Mouse (Mus musculus) embryonic facial prominence, embryonic 15.5 days (tissue): ENCODE data around the gene Psmd13. TPM values are rescaled to one million over a fixed set of nuclear protein-coding genes. Genes with fewer than 3 reads are reported as not detected.

Experiments used
- ATAC-seq: fragments of 200-750 bp; cut with Nextera tagmentation; 2 replicates; pipeline ENCODE4 v1.8.0; 2017; ENCODE audit warnings: low read depth, moderate TSS enrichment; ENCODE audit not compliant: insufficient number of reproducible peaks, low FRiP score, low TSS enrichment
- H3K27ac ChIP-seq: fragments of 300-500 bp; sonication (generic); replicated peaks from 2 replicates; pipeline ENCODE4 v1.5.1; 2015; ENCODE audit warnings: mild to moderate bottlenecking, inconsistent platforms
- H3K27me3 ChIP-seq: fragments of 300-500 bp; sonication (generic); 2 replicates; pipeline ENCODE4 v1.6.1; 2015; ENCODE audit warnings: inconsistent platforms
- H3K36me3 ChIP-seq: fragments of 300-500 bp; sonication (generic); 2 replicates; pipeline ENCODE4 v1.6.1; 2015; ENCODE audit warnings: mild to moderate bottlenecking, inconsistent platforms
- H3K4me1 ChIP-seq: fragments of 300-500 bp; sonication (generic); 2 replicates; pipeline ENCODE4 v1.6.1; 2015; ENCODE audit warnings: inconsistent platforms
- H3K4me2 ChIP-seq: fragments of 300-500 bp; sonication (generic); replicated peaks from 2 replicates; pipeline ENCODE4 v1.6.1; 2015; ENCODE audit warnings: mild to moderate bottlenecking, inconsistent platforms
- H3K4me3 ChIP-seq: fragments of 300-500 bp; sonication (generic); replicated peaks from 2 replicates; pipeline ENCODE4 v1.5.1; 2015; ENCODE audit warnings: mild to moderate bottlenecking, inconsistent platforms
- H3K9ac ChIP-seq: fragments of 300-500 bp; sonication (generic); 2 replicates; pipeline ENCODE4 v1.6.1; 2015; ENCODE audit warnings: inconsistent platforms
- H3K9me3 ChIP-seq: fragments of 300-500 bp; sonication (generic); replicated peaks from 2 replicates; pipeline ENCODE4 v1.6.1; 2016; ENCODE audit warnings: inconsistent platforms
- WGBS: fragments of 180-500 bp; shearing (Covaris S2); methylation state at CpG from one replicate; pipeline ENCODE4 v1.1.7; 2015; 5-methylcytosine and 5-hydroxymethylcytosine counted together
- polyA plus RNA-seq: library from polyadenylated mRNA; unstranded; fragments of >200 nt; fragmentation: Nextera tagmentation; extraction: Ambion mirVana; gene quantifications from 2 replicates; pipeline ENCODE4 v1.2.1, GENCODE M21; 2015

Gene Psmd13
- polyA plus RNA-seq, 1 experiment from 2014 or later: 209 TPM

DNA sequence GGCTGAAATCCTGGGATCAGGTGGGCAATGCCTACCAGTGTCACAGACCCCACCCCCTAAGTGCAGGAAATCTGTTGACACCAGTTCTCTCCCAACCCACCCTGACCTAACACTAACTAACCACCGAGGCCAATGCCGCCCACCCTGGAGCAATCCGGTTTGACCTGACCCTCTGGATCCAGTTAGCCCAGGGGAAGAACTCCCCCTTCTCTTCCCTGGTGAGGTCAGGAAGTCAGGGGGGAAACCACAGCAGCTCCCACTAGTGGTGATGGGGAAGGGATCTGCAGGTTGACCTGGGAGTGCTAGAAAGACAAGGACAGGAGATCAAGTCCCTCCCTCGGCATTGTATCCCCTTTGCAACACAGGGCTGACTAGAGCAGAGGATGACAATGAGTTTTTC lies 36.1 kb upstream of the Psmd13 start:
- Histone ChIP-seq H3K4me2 (no peak overlapping the region), H3K9ac (no peak overlapping the region), H3K4me1 (peaks cover 14% of the 10 kb centered on the region; the same call in 1 of the 2 replicates), H3K4me3 (no peak overlapping the region), H3K9me3 (no peaks in the 10 kb centered on the region), H3K27ac (no peak overlapping the region), H3K36me3 (no peaks in the 10 kb centered on the region), H3K27me3 (peaks cover 24% of the 10 kb centered on the region)
- WGBS: 39% methylated on average over 4 of the region's 4 CpGs
- ATAC-seq: no peak

DNA sequence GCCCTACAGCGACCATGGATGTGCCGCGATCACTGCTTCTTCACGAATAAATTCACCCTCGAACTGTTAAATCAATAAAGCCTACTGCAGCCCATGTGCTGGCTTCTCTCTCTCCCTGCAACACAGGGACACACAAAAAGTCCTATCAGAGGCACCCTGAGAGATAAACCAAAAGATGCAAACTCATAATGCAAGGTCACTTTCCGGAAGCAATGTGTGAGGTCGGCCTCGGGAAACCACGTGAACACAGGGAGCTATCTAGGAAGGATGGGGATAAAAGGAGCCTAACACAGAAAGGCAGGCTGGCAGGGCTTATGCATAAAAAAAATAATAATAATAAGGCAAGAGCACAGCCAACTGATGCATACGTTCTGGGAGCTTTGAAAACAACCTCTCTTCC lies 35.1 kb upstream of the Psmd13 start:
- 83% methylated on average over 10 of the region's 10 CpGs for WGBS
- no peak overlapping the region for H3K4me3 ChIP-seq

DNA sequence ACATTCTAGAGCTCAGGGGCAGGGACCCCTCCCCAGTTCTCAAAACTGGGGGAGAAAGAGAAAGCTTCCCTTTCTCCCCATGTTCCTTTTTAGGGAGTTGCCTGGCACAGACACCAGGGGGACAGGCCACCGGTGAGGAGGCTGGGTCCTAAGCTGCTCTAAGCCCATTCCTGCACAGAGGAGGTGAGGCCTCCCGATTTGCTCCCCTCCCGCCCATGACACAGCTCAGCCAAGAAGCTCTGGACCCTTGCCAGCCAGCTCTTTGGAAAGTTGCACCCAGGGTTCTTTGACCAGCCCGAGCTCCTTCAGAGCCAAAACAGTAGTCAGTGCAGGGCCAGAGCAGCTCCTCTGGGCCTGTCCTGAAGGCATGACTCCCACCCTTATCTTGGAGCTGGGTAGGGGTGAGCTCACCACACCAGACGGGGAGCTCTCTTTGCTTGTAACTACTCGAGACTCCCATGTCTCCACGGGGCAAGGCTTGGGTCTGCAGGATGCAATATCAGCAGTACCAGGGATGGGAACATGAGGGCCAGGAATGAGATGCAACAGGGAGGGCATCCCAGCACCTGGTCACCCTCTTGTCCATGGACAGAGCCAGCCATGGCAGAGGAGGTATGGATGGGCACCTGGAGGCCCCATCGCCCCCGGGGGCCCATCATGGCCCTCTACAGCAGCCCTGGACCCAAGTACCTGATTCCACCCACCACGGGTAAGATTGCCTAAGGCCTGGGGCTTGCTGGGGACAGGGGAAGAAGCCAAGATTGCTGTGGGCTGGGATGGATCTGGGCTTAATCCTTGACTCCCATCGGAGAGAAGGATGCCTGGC lies 33.8 kb upstream of the Psmd13 start, which contains the start of gene Odf3:
Odf3 (plus strand) TSS at position 51 of the 826 bp plus-strand sequence.
- Histone ChIP-seq H3K27me3 (peaks cover 12% of the 10 kb centered on the region), H3K4me1 (peaks cover 5% of the 10 kb centered on the region; the same call in 1 of the 2 replicates), H3K27ac (no peak within 1 kb of the TSS), H3K9me3 (no peaks in the 10 kb centered on the region), H3K9ac (no peak within 1 kb of the TSS), H3K4me2 (no peak within 1 kb of the TSS), H3K36me3 (peaks cover 17% of the 10 kb centered on the region), H3K4me3 (no peak within 1 kb of the TSS)
- 59% methylated on average over 11 of the region's 11 CpGs for WGBS
- ATAC-seq: no peak

More for the DNA sequence above, 35.1 kb upstream of the Psmd13 start:
- peaks cover 4% of the 10 kb centered on the region for H3K36me3 ChIP-seq
- H3K9me3 ChIP-seq: no peaks in the 10 kb centered on the region
- H3K4me1 ChIP-seq: peaks cover 5% of the 10 kb centered on the region; the same call in 1 of the 2 replicates
- no peak overlapping the region for H3K4me2 ChIP-seq
- H3K9ac ChIP-seq: no peak overlapping the region
- no peak overlapping the region for H3K27ac ChIP-seq
- no peak for ATAC-seq
- H3K27me3 ChIP-seq: peaks cover 19% of the 10 kb centered on the region

DNA sequence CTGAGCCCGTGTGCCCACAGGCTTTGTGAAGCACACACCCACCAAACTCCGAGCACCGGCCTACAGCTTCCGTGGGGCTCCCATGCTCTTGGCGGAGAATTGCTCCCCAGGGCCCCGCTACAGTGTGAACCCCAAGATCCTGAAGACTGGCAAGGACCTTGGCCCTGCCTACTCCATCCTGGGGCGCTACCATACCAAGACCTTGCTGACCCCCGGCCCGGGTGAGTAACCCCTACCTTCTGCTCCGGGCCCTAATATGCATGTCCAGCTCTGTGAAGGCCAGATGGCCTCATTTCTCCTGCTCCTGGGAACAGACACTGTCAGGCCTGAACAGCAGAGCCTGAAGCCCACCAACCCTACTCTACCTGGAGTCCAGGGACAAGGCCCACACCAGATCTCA lies 33.2 kb upstream of the Psmd13 start:
- Histone ChIP-seq H3K36me3 (peaks cover 23% of the 10 kb centered on the region), H3K9me3 (no peaks in the 10 kb centered on the region), H3K4me3 (no peak overlapping the region), H3K9ac (no peak overlapping the region), H3K27ac (no peak overlapping the region), H3K4me1 (peaks cover 5% of the 10 kb centered on the region; the same call in 1 of the 2 replicates), H3K27me3 (peaks cover 8% of the 10 kb centered on the region), H3K4me2 (no peak overlapping the region)
- ATAC-seq: no peak
- 90% methylated on average over 10 of the region's 10 CpGs for WGBS

DNA sequence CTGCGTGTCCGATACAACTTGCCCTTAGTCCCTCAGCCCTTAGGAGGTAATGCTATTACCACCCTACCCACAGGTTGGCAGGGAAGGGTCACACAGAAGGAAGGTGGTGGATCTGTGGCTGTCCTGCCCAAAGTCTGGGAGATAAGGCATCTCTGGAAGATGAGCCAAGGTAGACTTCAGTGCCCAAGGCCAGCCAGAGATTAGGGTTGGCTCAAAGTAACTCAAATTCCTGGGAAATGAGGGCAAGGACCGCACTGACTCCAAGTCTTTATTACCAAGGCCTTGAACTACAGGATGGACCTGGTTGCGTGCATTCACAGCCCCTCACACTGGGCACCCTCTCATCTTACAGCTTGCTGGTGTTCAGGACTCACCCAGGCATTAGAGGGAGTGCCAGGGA lies 29.9 kb upstream of the Psmd13 start:
- ATAC-seq: no peak
- 97% methylated on average over 4 of the region's 4 CpGs for WGBS
- no peak overlapping the region for H3K27ac ChIP-seq

DNA sequence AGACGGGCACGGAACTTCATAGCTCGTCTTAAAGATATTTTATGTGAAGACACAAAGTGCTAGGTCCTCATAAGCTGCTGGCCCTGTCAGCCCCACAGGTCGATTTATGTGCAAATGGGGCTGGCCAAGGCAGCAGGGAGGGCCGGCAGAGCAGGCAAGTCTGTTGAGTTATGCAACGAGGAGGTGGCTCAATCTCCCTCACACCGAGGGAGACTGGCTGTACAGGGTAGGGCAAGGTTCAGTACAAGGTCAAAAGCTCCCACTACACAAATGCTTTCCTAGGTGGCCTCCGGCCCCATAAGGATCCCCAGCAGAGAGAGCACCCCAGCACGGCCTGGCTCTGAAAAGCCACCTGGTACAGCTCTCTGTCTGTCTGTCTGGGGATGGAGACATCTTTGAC lies 28.4 kb upstream of the Psmd13 start:
- Histone ChIP-seq H3K4me3 (no peak overlapping the region), H3K9ac (no peak overlapping the region), H3K36me3 (peaks cover 33% of the 10 kb centered on the region), H3K4me1 (peaks cover 18% of the 10 kb centered on the region), H3K4me2 (no peak overlapping the region), H3K9me3 (no peaks in the 10 kb centered on the region), H3K27ac (no peak overlapping the region), H3K27me3 (no peaks in the 10 kb centered on the region)
- 77% methylated on average over 9 of the region's 9 CpGs for WGBS
- ATAC-seq: no peak

More for the DNA sequence above, 29.9 kb upstream of the Psmd13 start:
- Histone ChIP-seq H3K9me3 (no peaks in the 10 kb centered on the region), H3K27me3 (no peaks in the 10 kb centered on the region), H3K9ac (no peak overlapping the region), H3K4me1 (peaks cover 15% of the 10 kb centered on the region), H3K4me3 (no peak overlapping the region), H3K36me3 (peaks cover 33% of the 10 kb centered on the region), H3K4me2 (no peak overlapping the region)

DNA sequence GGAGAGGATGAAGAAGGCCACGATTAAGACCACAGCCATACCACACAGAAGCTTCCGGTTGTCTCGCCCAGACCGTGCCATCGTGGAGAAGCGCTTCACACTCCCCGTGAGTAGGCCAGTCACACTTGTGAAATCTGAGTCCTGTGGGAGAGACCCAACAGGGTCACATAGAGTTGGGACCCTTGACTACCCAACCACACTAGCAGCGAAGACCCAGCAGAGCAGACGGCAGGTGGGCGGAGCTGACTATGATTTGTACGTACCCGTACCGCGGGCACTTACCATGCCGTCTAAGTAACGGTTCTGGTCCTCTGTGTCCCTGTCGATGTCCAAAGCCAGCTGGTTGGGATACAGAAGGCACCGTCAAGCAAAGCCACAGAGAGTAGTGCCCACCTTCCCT lies 27.3 kb upstream of the Psmd13 start:
- no peak for ATAC-seq
- Histone ChIP-seq H3K4me3 (no peak overlapping the region; the same call in 1 of the 2 replicates), H3K9ac (no peak overlapping the region), H3K4me2 (peak overlapping the region; percentile 99), H3K27ac (no peak overlapping the region), H3K36me3 (peaks cover 42% of the 10 kb centered on the region), H3K9me3 (no peaks in the 10 kb centered on the region), H3K4me1 (peaks cover 29% of the 10 kb centered on the region), H3K27me3 (no peaks in the 10 kb centered on the region)
- WGBS: 89% methylated on average over 18 of the region's 18 CpGs

DNA sequence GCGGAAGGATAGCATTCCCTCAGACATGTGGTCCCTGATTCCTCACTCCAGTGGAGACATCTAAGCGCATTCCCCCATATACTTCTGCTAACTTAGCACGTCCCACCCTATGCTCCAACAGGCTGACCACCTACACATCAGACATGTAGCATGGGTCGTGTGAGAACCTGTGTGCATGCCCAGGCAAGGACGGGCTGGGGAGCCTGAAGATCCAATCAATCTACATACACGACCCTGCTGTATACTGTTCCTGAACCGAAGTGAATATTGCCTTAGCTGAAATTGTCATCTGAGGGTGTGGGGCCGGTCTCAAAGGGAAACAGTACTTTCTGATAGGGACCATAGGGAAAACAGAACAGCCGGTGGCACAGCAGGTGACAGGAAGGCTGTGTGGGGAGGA lies 26.6 kb upstream of the Psmd13 start:
- peak overlapping the region; percentile 99 for H3K4me2 ChIP-seq
- H3K36me3 ChIP-seq: peaks cover 49% of the 10 kb centered on the region
- peak overlapping the region; percentile 90 for H3K4me3 ChIP-seq
- H3K27ac ChIP-seq: no peak overlapping the region
- no peak for ATAC-seq
- no peaks in the 10 kb centered on the region for H3K27me3 ChIP-seq
- 71% methylated on average over 9 of the region's 9 CpGs for WGBS
- H3K9ac ChIP-seq: peak overlapping the region; percentile 85
- H3K4me1 ChIP-seq: peaks cover 34% of the 10 kb centered on the region
- no peaks in the 10 kb centered on the region for H3K9me3 ChIP-seq

DNA sequence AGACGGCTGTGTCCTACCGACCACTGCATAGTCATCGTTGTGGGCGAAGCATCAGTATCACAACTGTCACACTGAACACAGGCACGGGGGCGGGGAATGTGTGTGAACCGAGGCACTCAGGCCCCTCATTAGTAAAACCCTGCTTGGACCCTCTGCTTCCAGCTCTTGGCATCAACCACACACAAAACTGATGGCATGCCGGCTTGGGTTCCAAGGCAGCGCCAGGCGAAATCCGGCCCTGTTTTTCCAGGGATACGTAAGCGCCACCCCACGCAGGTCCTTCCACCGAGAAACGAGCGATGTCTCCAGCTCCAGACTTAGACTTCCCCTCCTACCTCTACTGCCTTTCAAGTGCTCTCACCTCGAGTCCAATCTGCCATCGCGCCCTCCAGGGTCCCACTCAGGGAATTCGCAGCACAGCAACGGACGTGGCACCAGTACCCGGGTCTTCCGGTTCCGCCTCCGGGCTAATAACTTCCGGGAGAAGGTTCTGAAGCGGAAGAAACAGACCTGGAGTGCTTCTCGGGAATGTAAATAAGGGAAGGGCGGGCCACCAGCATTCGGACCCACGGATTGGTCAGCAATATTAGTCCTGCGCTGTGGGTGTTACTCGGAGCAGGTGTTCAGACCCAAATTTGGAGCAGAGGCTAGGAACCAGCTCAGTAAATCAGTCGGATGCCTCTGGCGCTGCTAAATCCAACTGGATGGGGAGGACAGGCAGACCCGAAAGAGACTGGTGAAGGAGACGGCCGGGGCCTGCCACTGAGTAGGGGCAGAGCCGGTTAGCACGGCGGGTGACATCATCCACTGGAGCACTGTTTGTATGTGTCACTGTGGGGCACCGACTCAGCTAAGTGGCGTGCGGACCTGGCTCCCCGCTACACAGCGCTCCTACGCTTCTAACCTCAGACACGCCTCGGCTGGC lies 25.6 kb upstream of the Psmd13 start, which contains the start of gene Gm45785:
Gm45785 (minus strand) TSS at position 472 of the 925 bp plus-strand sequence.
- peak within 1 kb of the TSS; percentile 99 for H3K4me2 ChIP-seq
- no peaks in the 10 kb centered on the region for H3K27me3 ChIP-seq
- H3K36me3 ChIP-seq: peaks cover 58% of the 10 kb centered on the region
- H3K27ac ChIP-seq: peak within 1 kb of the TSS; percentile 92
- ATAC-seq: peak; percentile 74
- H3K4me3 ChIP-seq: peak within 1 kb of the TSS; percentile 90
- no peaks in the 10 kb centered on the region for H3K9me3 ChIP-seq
- peak within 1 kb of the TSS; percentile 85 for H3K9ac ChIP-seq
- WGBS: under 1% methylated on average over 51 of the region's 51 CpGs
- H3K4me1 ChIP-seq: peaks cover 34% of the 10 kb centered on the region

DNA sequence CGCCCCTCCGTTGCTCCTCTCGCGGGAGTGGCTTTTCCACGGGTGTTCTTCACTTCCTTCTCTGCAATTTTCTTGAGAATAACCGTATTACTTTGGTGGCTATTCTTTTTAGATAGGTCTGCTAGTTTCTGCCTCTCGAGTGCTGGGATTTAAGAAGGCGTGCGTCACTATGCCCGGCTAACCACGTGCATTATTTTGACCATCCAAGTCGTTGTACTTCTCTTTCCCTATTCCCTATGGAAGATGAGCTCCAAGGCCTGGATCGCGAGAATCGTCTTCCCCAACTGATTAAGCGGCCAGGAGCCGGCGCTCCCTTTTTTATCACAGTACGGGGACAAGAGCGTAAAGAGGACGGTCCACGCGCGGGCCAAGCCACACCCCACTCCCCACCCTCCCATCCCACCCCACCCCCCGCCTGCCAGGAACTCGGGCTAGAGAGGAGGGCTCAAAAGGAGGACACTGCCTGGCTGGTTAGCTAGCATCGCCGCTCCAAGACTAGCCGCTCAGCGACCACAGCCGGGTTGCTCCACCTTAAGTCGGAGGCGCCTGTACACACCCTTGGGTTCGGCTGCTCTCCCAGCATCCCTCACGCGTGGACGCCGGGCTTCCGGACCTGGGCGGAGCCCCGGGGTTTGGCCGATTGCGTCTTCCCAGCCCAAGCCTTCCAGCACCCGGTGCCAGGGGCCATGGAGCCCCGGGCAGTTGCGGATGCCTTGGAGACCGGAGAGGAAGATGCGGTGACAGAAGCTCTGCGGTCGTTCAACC lies 24.8 kb upstream of the Psmd13 start, which contains the start of gene Ric8a:
Ric8a (plus strand) TSS at position 173 of the 765 bp plus-strand sequence.
- Histone ChIP-seq H3K4me2 (peak within 1 kb of the TSS; percentile 99), H3K27ac (peak within 1 kb of the TSS; percentile 92), H3K36me3 (peaks cover 60% of the 10 kb centered on the region), H3K4me1 (peaks cover 34% of the 10 kb centered on the region), H3K27me3 (no peaks in the 10 kb centered on the region), H3K9me3 (no peaks in the 10 kb centered on the region), H3K9ac (peak within 1 kb of the TSS; percentile 85), H3K4me3 (peak within 1 kb of the TSS; percentile 90)
- peak; percentile 87 for ATAC-seq
- WGBS: under 1% methylated on average over 50 of the region's 50 CpGs
